Mouse (Mus musculus) heart, embryonic 16.5 days (tissue): Measurements from ENCODE around the gene Rtn4rl2. TPM values are rescaled to one million over a fixed set of nuclear protein-coding genes. Genes with fewer than 3 reads are reported as not detected.
A peak's percentile ranks its signal among the peaks of the same experiment; 100 is the strongest.

Experiments used
- ATAC-seq: fragments of 200-750 bp; cut with Nextera tagmentation; replicated peaks from 2 replicates; pipeline ENCODE4 v1.8.0; 2017; ENCODE audit warnings: moderate number of reproducible peaks; ENCODE audit not compliant: insufficient read depth, low FRiP score; ENCODE audit errors: extremely low read depth
- H3K27ac ChIP-seq: fragments of 300-500 bp; sonication (generic); 2 replicates; pipeline ENCODE4 v1.5.1; 2014; ENCODE audit warnings: mild to moderate bottlenecking, low read length, control low read depth, moderate library complexity
- H3K27me3 ChIP-seq: fragments of 300-500 bp; sonication (generic); 2 replicates; pipeline ENCODE4 v1.6.1; 2014; ENCODE audit warnings: low read length, mixed read lengths; ENCODE audit not compliant: control insufficient read depth, insufficient read depth
- H3K36me3 ChIP-seq: fragments of 300-500 bp; sonication (generic); 2 replicates; pipeline ENCODE4 v1.6.1; 2014; ENCODE audit not compliant: control insufficient read depth, insufficient read depth
- H3K4me1 ChIP-seq: fragments of 300-500 bp; sonication (generic); 2 replicates; pipeline ENCODE4 v1.6.1; 2014; ENCODE audit warnings: low read length, mixed read lengths; ENCODE audit not compliant: control insufficient read depth, insufficient read depth
- H3K4me2 ChIP-seq: fragments of 300-500 bp; sonication (generic); 2 replicates; pipeline ENCODE4 v1.6.1; 2014; ENCODE audit warnings: low read depth, mild to moderate bottlenecking, control low read depth, low read length
- H3K4me3 ChIP-seq: fragments of 300-500 bp; sonication (generic); 2 replicates; pipeline ENCODE4 v1.5.1; 2014; ENCODE audit warnings: mild to moderate bottlenecking, control low read depth, low read length
- H3K9ac ChIP-seq: fragments of 300-500 bp; sonication (generic); 2 replicates; pipeline ENCODE4 v1.6.1; 2014; ENCODE audit warnings: low read length, control low read depth
- H3K9me3 ChIP-seq: fragments of 300-500 bp; sonication (generic); replicated peaks from 2 replicates; pipeline ENCODE4 v1.6.1; 2016; ENCODE audit warnings: low read length; ENCODE audit not compliant: control insufficient read depth
- WGBS: fragments of 180-500 bp; shearing (Covaris S2); extraction: QIAGEN DNeasy Blood & Tissue Kit; methylation state at CpG from one replicate; pipeline ENCODE4 v1.1.7; 2014; 5-methylcytosine and 5-hydroxymethylcytosine counted together
- polyA plus RNA-seq: library from polyadenylated mRNA; unstranded; fragments of >200 nt; fragmentation: Nextera tagmentation; extraction: Ambion mirVana; gene quantifications from 2 replicates; pipeline ENCODE4 v1.2.1, GENCODE M21; 2015

Gene Rtn4rl2
- 1.5 and 1.7 TPM in 2 replicates for polyA plus RNA-seq

DNA sequence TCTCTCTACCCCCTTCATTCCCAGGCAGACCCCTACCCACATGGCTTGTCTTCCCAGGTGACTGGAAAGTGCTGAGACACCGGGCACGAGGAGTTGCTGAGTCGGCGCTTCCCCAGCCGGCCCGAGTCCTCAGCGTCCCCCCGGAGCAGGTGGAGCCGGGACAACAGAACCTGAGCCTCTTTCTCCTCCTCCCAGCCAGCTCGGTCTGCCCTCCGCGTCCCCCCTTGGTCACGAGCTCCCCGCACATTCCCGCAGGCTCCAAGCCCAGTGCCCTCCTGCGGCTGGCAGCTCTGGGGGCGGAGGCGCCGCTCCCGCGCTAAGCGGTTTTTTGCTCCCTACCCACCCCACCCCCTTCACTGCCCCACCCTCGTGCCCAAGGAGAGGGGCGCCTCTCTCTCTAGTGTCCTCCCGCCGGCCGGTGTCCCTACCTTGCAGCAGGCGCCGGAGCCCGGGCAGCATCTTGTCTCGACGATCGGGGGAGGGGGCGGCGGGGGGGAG lies at the start of gene Rtn4rl2:
Gene Rtn4rl2, minus strand, starts transcription at position 477 of the 498 bp plus-strand sequence.
- H3K4me1 ChIP-seq: peaks cover 26% of the 10 kb centered on the region
- H3K9ac ChIP-seq: peak within 1 kb of the TSS; percentile 66
- WGBS: under 1% methylated on average over 31 of the region's 35 CpGs
- no peaks in the 10 kb centered on the region for H3K9me3 ChIP-seq
- H3K27ac ChIP-seq: no peak within 1 kb of the TSS
- H3K4me2 ChIP-seq: peak within 1 kb of the TSS; percentile 90
- ATAC-seq: no peak
- H3K36me3 ChIP-seq: no peaks in the 10 kb centered on the region
- H3K27me3 ChIP-seq: peaks cover 68% of the 10 kb centered on the region
- peak within 1 kb of the TSS; percentile 62 for H3K4me3 ChIP-seq

DNA sequence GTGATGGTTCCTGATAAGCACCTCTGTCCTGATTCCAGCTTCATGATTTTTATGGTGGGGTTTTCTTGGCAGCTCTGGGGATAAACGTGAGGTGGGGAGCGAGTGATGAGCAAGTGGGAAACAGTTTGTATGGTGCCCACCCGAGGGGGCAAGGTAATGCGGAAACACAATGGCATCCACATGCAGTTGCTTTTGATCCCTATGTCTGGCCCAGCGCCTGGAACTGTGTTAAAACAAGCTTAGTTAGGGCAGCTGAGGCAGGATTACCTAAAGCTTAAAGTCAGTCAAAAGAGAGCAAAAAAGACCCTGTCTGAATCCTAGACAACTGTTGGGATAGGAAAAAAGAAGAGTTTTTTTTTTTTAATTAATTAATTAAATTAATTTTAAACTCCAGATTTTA lies 48.6 kb upstream of the Rtn4rl2 start:
- no peak overlapping the region for H3K9ac ChIP-seq
- H3K27me3 ChIP-seq: no peaks in the 10 kb centered on the region
- H3K4me1 ChIP-seq: 0 out of 2 replicates have a peak, but pooled peaks cover 3% of the 10 kb centered on the region
- WGBS: 83% methylated on average over 5 of the region's 5 CpGs
- H3K4me2 ChIP-seq: no peak overlapping the region
- no peak overlapping the region for H3K4me3 ChIP-seq
- no peaks in the 10 kb centered on the region; the same call in 1 of the 2 replicates for H3K36me3 ChIP-seq
- no peak overlapping the region for H3K27ac ChIP-seq
- ATAC-seq: no peak
- H3K9me3 ChIP-seq: no peaks in the 10 kb centered on the region

DNA sequence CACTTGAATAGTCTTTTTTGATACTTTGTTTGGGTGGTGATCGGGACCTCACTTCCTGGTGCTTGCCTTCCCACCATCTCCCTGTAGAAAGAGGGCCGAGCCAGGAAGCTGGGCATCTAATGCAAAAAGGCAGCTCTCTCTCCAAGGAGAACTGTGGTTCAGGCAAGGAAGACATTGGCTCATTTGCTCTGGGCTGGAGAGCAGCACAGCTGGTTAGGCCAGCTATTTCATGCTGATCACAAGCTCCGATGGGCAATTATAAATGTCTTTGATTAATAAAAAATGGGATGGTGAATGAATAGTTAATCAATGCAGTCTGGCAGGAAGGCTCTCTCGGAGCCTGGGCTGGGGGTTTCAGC lies 48.1 kb upstream of the Rtn4rl2 start:
- H3K4me2 ChIP-seq: no peak overlapping the region
- H3K4me1 ChIP-seq: 0 out of 2 replicates have a peak, but pooled peaks cover 3% of the 10 kb centered on the region
- no peak for ATAC-seq
- no peak overlapping the region for H3K27ac ChIP-seq
- H3K9me3 ChIP-seq: no peaks in the 10 kb centered on the region
- no peak overlapping the region for H3K9ac ChIP-seq
- 78% methylated on average over 4 of the region's 4 CpGs for WGBS
- no peaks in the 10 kb centered on the region for H3K27me3 ChIP-seq
- H3K36me3 ChIP-seq: no peaks in the 10 kb centered on the region; the same call in 1 of the 2 replicates
- H3K4me3 ChIP-seq: no peak overlapping the region

DNA sequence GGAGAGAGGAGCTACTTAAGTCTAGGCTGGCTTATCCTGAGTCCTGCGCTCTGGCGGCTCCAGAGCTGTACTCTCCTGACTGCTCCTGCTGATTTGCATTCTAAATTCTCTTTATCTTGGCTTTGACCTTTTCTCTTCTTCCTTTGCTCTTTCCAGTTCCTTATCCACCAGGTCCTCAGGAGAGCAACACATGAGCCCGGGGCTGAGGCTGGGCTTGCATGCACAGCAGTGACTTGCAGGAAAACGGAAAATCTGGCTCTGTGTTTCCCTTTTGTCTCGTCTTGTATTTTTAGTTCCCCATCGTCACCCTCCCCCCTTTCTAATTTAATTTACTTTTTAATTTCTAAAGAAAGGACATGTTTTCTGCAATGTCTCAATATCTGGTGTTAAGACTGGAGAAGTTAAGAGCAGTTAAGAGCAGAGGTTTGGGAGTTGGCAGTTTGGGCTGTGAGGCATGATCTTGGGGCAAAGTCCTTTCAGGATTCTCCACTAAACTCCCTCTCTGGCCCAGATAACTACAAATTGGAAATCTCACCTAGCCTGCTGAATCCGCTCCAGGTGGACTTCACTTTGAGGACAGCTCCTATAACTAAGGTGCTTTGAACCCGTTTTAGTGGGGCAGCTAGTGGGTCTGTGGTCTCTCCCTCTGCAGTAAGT lies 47.6 kb upstream of the Rtn4rl2 start:
- WGBS: 60% methylated on average over 8 of the region's 8 CpGs
- Histone ChIP-seq H3K4me3 (no peak overlapping the region), H3K36me3 (no peaks in the 10 kb centered on the region), H3K27ac (no peak overlapping the region), H3K4me2 (no peak overlapping the region), H3K9ac (no peak overlapping the region), H3K9me3 (no peaks in the 10 kb centered on the region), H3K4me1 (0 out of 2 replicates have a peak, but pooled peaks cover 3% of the 10 kb centered on the region), H3K27me3 (no peaks in the 10 kb centered on the region)
- no peak for ATAC-seq

DNA sequence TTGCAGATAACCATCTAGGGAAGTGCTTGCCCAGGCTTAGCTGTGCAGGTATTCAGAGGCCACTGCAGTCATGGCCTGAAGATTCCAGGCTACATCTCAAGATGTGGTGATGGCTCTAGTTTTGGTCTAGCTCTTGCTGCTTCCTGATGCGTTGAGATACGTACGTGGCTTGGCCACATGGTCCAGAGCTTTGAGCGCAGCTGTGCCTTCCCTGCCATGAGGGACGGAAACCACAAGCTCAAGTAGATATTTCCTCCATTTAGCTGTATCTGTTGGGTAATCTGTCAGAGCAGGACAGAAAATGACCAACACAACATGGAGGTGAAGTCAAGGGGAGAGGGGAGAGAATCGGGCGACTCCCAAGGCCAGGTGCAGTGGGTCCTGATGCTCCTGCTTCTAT lies 43.7 kb upstream of the Rtn4rl2 start:
- no peak for ATAC-seq
- Histone ChIP-seq H3K4me2 (no peak overlapping the region), H3K27ac (no peak overlapping the region), H3K9me3 (no peaks in the 10 kb centered on the region), H3K27me3 (no peaks in the 10 kb centered on the region), H3K4me1 (no peaks in the 10 kb centered on the region), H3K36me3 (no peaks in the 10 kb centered on the region), H3K9ac (no peak overlapping the region), H3K4me3 (no peak overlapping the region)
- WGBS: 89% methylated on average over 7 of the region's 7 CpGs

DNA sequence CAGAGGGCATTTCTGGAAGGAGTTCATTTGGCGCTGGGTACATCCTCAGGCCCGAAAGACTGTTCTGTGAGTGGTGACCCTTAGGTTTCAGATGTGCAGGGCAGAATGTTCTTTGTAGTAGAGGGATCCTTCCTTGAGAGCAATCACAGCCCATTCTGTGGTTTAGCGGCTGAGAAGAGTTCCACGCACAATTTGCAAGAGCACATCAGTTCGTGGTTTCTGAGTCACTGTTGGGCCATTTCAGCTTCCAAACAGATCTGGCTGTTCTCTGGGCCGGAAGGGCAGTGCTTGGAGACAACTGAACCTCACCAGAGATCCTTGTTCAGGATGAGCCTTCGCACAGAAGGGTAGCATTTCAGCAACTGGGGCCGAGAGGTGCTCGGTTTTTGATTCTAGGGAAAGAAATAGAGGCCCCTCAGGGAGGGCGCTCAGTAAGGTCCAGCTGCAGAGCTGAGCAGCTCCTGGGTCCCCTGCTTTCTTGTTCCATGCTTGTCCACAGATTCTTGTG lies 33.1 kb upstream of the Rtn4rl2 start:
- 88% methylated on average over 10 of the region's 10 CpGs for WGBS
- H3K9ac ChIP-seq: no peak overlapping the region
- no peak for ATAC-seq
- no peaks in the 10 kb centered on the region for H3K27me3 ChIP-seq
- H3K27ac ChIP-seq: no peak overlapping the region
- H3K4me3 ChIP-seq: no peak overlapping the region
- H3K4me1 ChIP-seq: peaks cover 4% of the 10 kb centered on the region; the same call in 1 of the 2 replicates
- peaks cover 6% of the 10 kb centered on the region for H3K9me3 ChIP-seq
- no peaks in the 10 kb centered on the region for H3K36me3 ChIP-seq
- no peak overlapping the region for H3K4me2 ChIP-seq

DNA sequence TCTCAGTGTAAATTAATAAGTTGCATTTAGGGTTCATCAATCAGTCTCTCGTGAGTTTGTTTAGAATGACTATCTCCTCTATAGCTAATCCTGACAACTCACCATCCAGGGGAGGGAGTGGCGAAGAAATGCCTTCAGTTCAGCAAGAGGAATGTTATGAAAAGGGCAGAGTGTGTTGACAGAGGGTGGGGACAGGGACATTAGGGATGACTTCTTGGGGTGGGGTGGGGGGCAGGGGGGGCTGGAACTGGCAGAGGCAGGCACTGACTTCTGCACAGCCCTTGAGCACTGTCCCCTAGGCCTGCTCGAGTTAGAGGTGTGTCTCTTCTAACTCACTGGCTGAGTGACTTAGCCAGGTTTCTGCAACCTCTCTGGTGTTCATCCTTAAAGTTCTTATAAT lies 31.7 kb upstream of the Rtn4rl2 start:
- Histone ChIP-seq H3K9ac (no peak overlapping the region), H3K4me1 (peaks cover 6% of the 10 kb centered on the region; the same call in 1 of the 2 replicates), H3K36me3 (no peaks in the 10 kb centered on the region), H3K4me2 (no peak overlapping the region), H3K4me3 (no peak overlapping the region), H3K9me3 (no peaks in the 10 kb centered on the region), H3K27me3 (no peaks in the 10 kb centered on the region), H3K27ac (no peak overlapping the region)
- 55% methylated on average over 3 of the region's 3 CpGs for WGBS
- ATAC-seq: no peak

DNA sequence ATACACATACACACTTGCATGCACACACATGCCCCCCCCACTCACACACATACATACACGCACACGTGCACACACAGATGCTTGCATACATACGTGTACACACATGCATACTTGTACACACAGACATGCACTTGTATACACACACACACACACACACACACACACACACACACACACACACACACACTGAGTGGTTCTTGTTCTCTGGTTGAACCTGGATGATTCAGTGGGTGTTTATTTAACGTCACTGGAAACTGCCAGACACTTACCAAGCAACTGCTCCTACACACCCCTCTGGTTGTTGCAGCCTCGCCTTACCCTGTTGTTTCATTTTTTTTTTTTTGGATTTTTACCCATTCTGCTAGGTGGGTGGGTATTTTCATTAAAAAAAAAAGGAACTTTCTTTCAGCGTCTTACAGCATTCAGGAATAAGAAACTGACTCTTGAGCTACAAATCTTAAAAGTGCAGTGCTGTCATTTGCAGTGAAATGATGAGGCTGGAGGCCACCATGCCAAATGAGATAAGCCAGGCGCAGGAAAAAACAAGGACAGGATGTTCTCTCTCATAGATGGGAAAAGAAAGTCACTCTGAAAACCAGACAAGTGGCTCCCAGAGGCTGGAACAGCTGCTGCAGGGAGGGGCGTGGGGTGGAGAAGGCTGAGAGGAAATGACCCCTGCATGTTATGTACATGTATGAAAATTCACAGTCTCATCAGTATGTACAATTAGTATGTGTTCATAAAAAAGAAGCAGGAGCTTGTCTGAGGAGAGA lies 30.2 kb upstream of the Rtn4rl2 start:
- peak; percentile 57 for ATAC-seq
- H3K27ac ChIP-seq: peak overlapping the region; percentile 76
- H3K36me3 ChIP-seq: no peaks in the 10 kb centered on the region
- H3K4me3 ChIP-seq: no peak overlapping the region
- H3K27me3 ChIP-seq: no peaks in the 10 kb centered on the region
- no peak overlapping the region for H3K4me2 ChIP-seq
- no peaks in the 10 kb centered on the region for H3K9me3 ChIP-seq
- WGBS: 54% methylated on average over 8 of the region's 8 CpGs
- no peak overlapping the region; the same call in 1 of the 2 replicates for H3K9ac ChIP-seq
- peaks cover 6% of the 10 kb centered on the region; the same call in 1 of the 2 replicates for H3K4me1 ChIP-seq

DNA sequence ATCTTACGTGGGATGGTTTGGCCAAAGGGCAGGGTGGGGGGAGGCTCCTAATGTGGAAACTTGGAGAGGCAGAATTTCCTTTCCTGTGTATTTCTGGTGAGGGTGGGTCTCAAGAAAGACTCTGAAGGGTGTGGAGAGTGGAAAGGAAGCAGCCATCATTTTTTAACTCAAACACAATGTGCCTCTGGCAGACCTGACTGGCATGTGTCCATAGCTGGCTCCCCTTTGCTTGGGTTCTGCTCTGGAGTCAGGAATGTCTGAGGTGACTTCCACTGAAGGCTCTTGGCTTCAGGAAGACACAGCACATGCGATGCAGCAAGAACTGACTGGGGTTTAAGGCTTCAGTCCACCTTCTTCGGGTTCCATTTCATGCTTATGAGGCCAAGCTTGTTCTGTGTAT lies 28.8 kb upstream of the Rtn4rl2 start:
- Histone ChIP-seq H3K4me1 (0 out of 2 replicates have a peak, but pooled peaks cover 2% of the 10 kb centered on the region), H3K9me3 (no peaks in the 10 kb centered on the region), H3K27ac (0 out of 2 replicates have a peak overlapping the region, but pooled peaks have one; percentile 9), H3K4me3 (no peak overlapping the region), H3K4me2 (no peak overlapping the region), H3K27me3 (no peaks in the 10 kb centered on the region), H3K9ac (no peak overlapping the region), H3K36me3 (no peaks in the 10 kb centered on the region)
- 64% methylated on average over 3 of the region's 3 CpGs for WGBS
- no peak for ATAC-seq
